Mouse (Mus musculus) neutrophil, adult 5-6 weeks (primary cell): ENCODE results near the gene Ppp1r12c. TPM values are rescaled to one million over a fixed set of nuclear protein-coding genes. Genes with fewer than 3 reads are reported as not detected.

Source experiments
- ATAC-seq: fragments of 151-379, 151-347 bp; 2 replicates; pipeline ENCODE4 v1.8.0; 2017; ENCODE audit warnings: mild to moderate bottlenecking, moderate TSS enrichment; ENCODE audit not compliant: insufficient number of reproducible peaks, poor library complexity, low FRiP score, severe bottlenecking; ENCODE audit errors: extremely low read depth
- total RNA-seq: library from RNA; stranded (forward); fragments of 200-1000 nt; gene quantifications from 2 replicates; pipeline ENCODE4 v1.2.3, GENCODE M21; 2017

Gene Ppp1r12c
- total RNA-seq, 1 experiment from 2014 or later: 297 TPM

DNA sequence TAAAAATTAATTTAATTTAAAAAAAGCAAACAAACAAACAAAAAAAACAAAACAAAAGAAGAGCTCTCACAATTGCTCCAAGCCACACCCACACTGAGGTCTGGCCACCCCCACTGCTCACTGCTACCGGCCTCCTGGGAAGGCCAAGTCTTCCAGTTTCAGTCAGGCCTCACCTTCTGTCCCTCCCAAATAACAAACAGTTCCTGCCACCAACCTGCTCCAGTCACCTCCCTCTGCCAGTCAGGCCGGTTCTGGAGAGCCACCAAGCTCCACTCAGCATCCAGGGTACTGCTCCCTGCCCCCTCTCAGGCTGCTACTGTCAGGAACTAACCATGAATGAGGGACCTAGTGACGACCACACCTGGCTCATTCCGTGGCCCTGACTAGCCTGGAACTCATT is 48.8 kb downstream of the Ppp1r12c start:
- ATAC-seq: no peak

DNA sequence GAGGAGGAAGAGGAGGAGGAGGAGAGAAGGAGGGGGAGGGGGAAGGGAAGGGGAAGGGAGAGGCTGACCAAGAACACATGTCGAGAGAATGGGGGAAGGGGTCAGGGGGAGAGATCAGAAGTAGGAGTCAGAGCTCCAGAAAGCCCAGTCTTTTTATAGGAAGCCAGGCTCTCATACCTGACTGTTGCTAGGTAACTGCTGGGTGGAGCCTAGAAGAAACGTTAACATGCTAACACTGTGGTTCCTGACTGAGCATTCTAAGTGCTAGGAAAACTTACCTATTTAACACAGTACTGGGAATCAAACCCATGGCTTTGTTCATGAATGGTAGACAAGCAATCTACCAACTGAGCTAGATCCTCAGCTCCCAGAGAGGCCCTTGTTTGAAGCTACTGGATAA is 52.3 kb downstream of the Ppp1r12c start:
- no peak for ATAC-seq

DNA sequence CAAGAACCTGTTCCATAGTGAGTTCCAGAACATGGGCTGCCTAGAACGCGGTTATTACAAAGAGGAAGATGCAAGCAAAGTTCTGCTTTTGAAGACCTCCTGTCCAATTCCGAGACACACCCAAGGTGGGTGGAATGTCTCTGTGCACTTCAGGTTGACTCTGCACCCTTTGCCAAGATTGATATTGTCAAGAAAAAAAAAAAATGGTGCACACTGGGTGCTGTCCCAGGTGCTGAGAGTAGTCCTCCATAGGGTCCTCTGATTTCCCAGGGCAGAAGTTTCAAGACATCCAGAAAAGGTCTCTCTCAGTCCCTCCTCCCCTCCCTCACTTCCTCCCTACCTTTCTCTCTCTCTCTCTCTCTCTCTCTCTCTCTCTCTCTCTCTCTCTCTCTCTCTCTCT is 53.0 kb downstream of the Ppp1r12c start:
- no peak for ATAC-seq

DNA sequence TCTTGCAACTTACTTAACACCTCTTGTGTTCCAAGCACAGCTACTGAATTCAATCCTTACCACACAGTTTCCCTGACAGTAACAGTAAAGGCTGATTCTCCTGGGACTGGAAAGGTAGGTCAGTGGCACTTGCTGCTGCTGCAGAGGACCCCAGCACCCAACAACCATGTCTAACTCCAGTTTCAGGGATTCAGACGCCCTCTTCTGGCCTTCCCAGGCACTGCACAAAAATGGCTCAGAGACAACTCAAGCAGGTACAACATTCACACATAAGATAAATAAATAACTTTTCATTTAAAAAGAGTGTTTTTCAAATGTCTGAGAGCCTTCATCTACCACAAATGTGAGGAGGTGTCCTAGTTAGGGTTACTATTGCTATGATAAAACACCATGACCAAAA is 54.3 kb downstream of the Ppp1r12c start:
- no peak for ATAC-seq

DNA sequence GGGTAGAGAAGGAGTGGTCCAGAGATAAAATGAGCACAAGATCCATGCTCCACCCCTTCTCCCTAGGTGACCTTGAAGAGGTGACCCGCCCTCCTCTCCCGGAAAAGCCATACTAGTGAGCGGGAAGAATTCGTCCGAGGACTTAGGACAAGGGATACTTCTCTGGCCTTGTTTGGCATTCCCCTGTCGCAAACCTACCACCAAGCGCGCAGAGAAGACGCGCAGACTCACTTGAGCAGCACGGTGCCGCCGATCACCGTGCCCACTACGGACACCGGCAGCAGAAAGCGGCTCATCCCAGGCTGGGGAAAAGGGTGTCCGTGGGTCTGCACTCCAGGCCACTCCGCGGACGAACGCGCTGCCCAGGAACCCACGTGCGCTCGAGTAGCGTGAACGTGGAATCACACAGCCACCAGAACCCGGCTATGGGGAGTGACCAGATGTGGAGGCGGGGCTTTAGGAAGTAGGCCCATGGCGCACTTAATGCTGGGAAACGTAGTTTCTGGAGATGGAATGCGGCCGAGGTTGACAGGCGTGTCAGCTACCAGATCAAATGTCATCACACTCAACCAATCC is 56.2 kb downstream of the Ppp1r12c start, which contains the start of gene Rdh13:
TSS of gene Rdh13 (minus strand) at position 434 of the 576 bp plus-strand sequence.
- peak; percentile 94 for ATAC-seq

DNA sequence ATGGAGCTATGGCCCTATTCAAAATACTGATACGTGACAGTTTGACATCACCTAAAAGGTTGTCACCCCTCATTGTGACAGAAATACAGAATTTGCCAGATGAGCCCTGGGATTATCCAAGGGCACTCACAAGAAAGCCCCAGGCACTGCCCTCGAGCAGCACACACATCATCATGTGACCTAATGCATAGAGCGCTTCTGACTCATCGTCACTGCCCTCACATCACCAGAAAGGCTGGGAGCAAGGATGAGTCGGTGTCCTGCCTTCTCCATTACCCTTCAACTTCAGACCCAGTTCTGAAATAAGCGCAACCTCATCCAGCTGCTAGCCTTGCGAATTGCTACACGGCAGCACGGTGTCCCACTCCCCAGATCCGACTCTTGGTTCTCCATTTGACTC is 60.9 kb downstream of the Ppp1r12c start:
- ATAC-seq: no peak

DNA sequence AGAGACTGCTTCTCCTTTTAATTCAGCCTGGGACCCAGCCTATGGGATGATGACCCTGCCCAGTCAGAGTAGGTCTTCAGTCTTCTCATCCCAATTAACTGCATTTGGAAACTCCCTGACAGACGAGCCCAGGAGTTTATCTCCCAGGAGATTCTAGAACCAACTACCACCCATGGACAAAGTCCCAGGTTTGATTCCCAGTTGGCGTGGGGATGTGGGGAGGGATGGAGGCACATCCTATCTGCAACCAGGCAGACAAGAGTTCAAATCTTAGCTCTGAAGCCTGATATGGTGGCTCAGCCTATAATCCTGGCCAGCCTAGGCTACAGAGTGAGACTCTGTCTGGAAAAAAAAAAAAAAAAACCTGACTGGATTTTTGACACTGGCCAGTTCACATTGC is 63.8 kb downstream of the Ppp1r12c start:
- no peak for ATAC-seq

DNA sequence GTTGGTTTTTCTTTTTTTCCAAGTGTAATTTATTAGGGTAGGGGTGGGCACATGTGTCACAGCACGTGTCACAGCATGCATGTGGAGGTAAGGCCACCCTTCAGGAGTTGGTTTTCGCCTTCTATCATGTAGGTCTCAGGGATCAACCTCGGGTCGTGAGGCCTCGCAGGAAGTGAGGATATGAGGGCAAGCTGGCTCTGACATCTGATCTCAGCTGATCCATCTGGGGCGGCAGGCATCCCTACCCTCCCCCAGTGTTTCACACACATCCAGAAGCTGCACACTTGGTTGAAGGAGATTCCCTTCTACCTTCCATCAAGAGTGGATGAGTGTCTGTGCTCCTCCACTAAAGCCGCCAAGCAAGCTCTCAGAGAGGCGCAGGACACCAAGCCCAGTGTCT is 69.5 kb downstream of the Ppp1r12c start:
- ATAC-seq: no peak

DNA sequence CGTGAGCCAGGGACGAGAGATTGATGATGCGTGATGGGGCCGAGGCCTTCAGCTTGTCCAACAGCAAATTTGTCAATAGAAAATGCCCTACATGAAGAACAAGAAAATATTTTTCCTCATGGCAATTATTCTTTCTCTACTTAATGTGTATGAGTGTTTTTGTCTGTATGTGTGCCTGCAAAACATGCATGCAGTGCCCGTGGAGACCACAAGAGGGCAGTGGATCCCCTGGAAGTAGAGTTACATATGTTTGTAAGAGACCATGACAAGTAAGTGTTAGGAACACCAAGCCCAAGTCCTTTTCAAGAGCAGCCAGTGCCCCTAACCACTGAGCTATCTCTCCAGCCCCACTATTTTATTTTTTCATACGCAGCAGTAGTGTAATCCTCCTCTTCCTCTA is 69.9 kb downstream of the Ppp1r12c start:
- peak; percentile 55 for ATAC-seq

Other genes starting within 250 kb of the Ppp1r12c start
- gene Ncr1, start 164.0 kb downstream of the Ppp1r12c start, total RNA-seq: 3.6 and 9.1 TPM in 2 replicates
- 3.3 and 4.8 TPM in 2 replicates for gene Gp6, start 103.9 kb downstream of the Ppp1r12c start, total RNA-seq
- gene Rdh13, start 56.0 kb downstream of the Ppp1r12c start, total RNA-seq: 7.6 and 10.8 TPM in 2 replicates
- 58.8 and 64.3 TPM in 2 replicates for gene Eps8l1, start 41.0 kb downstream of the Ppp1r12c start, total RNA-seq
- not detected in 2 replicates for gene Tnnt1, start 14.7 kb upstream of the Ppp1r12c start, total RNA-seq
- 0.58 TPM in 1 of 2 replicates, not detected in the other for gene Tnni3, start 22.5 kb upstream of the Ppp1r12c start, total RNA-seq
- gene Dnaaf3, start 30.8 kb upstream of the Ppp1r12c start, total RNA-seq: 0.12 and 0.74 TPM in 2 replicates
- gene Syt5, start 45.9 kb upstream of the Ppp1r12c start, total RNA-seq: not detected in 2 replicates
- gene Ptprh, start 102.4 kb upstream of the Ppp1r12c start, total RNA-seq: 0.25 TPM in 1 of 2 replicates, not detected in the other
- 44.9 and 56.3 TPM in 2 replicates for gene Tmem86b, start 129.7 kb upstream of the Ppp1r12c start, total RNA-seq
- 163 and 174 TPM in 2 replicates for gene Ppp6r1, start 157.3 kb upstream of the Ppp1r12c start, total RNA-seq
- 10.5 and 17.3 TPM in 2 replicates for gene Hspbp1, start 183.4 kb upstream of the Ppp1r12c start, total RNA-seq
- not detected in 2 replicates for gene Brsk1, start 188.9 kb upstream of the Ppp1r12c start, total RNA-seq
- 0.35 and 0.37 TPM in 2 replicates for gene Tmem150b, start 223.6 kb upstream of the Ppp1r12c start, total RNA-seq
- gene Kmt5c, start 238.4 kb upstream of the Ppp1r12c start, total RNA-seq: 77.0 and 85.7 TPM in 2 replicates